Comparison of ENCODE assay signal across 13 mouse cellular contexts in genomic region chr7:99027185-99027584, GRCm38 (mm10).
DNase-seq lines count a peak whose midpoint lies in the region; ATAC-seq lines count a peak whose summit lies in the region.
"Had no signal": no experiment of that assay in that cellular context is flagged by ENCODE, and none has a peak within 500 bp of the region (broad histone marks: within the 10 kb centered on the region; RNA-seq: fewer than 3 reads in every experiment).

No protein-coding gene starts in this region.

- peaks cover 23% of the 10 kb centered on the region for H3K4me1 ChIP-seq in heart, embryonic 10.5 days

- no peaks in the 10 kb centered on the region for H3K9me3 ChIP-seq in heart, embryonic 10.5 days

- intact Hi-C loops in heart, postnatal 36 days (cut with DNase I), result no loop called here

- DNase-seq in heart, embryonic 10.5 days (ENCODE audit: low spot score), result no peak
- DNase-seq in heart, postnatal 36 days, result no peak
- no peak for DNase-seq in MN1 (ENCODE audit: low spot score)
- DNase-seq in embryo, embryonic 10.5 days (ENCODE audit: low spot score), result no peak
- DNase-seq in ovary, postnatal 10 days (ENCODE audit: low spot score), result no peak
- DNase-seq: adrenal gland, postnatal 10 days; B cell, adult 2 months; cerebellum, adult 9-11 months; liver had no signal

- H3K36me3 ChIP-seq in heart, embryonic 10.5 days, result peaks cover 6% of the 10 kb centered on the region; the same call in 1 of the 2 replicates

- peak overlapping the region; percentile 62; the same call in 1 of the 2 replicates for H3K27ac ChIP-seq in heart, embryonic 10.5 days

- peak; percentile 41 for ATAC-seq in CD4-positive, CD25-positive, alpha-beta regulatory T cell, adult 4 months
- ATAC-seq in granulocyte monocyte progenitor cell, adult 5-6 weeks (replicated peaks; ENCODE audit: poor library complexity, severe bottlenecking), result peak; percentile 55
- peak; percentile 19; the same call in 1 of the 2 replicates for ATAC-seq in megakaryocyte-erythroid progenitor cell, adult 5-6 weeks (replicated peaks; ENCODE audit: low FRiP score, low TSS enrichment, poor library complexity, severe bottlenecking)
- ATAC-seq: intestine, postnatal 0 days had no signal

- H3K4me3 ChIP-seq in heart, embryonic 10.5 days, result no peak overlapping the region

- WGBS in heart, embryonic 10.5 days, result 66% methylated on average over 5 of the region's 5 CpGs

- H3K27me3 ChIP-seq in heart, embryonic 10.5 days (ENCODE audit: insufficient read depth, poor library complexity, severe bottlenecking), result no peaks in the 10 kb centered on the region
